Mouse (Mus musculus) central nervous system, embryonic 18 days (tissue): Measurements from ENCODE around the gene Gm49368. TPM values are rescaled to one million over a fixed set of nuclear protein-coding genes. Genes with fewer than 3 reads are reported as not detected.

Source experiments
- polyA plus RNA-seq: library from polyadenylated mRNA; depleted of rRNA; stranded (reverse); fragments of >200 nt; gene quantifications from 2 replicates; pipeline ENCODE4 v1.2.3, GENCODE M21; 2012; rRNA removed

The Gm49368 gene
- polyA plus RNA-seq = not detected in 2 replicates

DNA sequence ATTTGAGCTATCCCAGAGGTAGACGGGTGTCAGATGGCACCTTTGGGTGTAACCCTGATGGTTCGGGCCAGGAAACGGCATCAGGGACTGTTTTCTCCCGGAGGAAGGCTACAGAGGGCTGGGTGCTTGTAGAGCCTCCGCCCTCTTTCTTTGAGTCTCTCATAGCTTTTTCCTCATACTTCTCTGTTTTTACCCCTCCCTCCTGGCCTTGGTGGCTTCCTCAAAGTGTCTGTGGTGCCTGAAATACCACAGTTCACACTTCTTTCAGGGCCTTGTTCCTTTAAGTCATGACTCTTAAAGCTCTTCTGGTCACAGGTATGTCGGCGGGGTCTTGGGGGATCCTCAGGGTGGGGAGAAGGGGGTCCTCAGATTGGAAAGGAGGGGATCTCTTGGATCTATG lies at the start of gene Gm49368, which contains the start of gene Itgam:
Gene Gm49368, plus strand, starts transcription at position 228 of the 400 bp plus-strand sequence.
Gene Itgam, plus strand, starts transcription at position 185 of the 400 bp plus-strand sequence.

DNA sequence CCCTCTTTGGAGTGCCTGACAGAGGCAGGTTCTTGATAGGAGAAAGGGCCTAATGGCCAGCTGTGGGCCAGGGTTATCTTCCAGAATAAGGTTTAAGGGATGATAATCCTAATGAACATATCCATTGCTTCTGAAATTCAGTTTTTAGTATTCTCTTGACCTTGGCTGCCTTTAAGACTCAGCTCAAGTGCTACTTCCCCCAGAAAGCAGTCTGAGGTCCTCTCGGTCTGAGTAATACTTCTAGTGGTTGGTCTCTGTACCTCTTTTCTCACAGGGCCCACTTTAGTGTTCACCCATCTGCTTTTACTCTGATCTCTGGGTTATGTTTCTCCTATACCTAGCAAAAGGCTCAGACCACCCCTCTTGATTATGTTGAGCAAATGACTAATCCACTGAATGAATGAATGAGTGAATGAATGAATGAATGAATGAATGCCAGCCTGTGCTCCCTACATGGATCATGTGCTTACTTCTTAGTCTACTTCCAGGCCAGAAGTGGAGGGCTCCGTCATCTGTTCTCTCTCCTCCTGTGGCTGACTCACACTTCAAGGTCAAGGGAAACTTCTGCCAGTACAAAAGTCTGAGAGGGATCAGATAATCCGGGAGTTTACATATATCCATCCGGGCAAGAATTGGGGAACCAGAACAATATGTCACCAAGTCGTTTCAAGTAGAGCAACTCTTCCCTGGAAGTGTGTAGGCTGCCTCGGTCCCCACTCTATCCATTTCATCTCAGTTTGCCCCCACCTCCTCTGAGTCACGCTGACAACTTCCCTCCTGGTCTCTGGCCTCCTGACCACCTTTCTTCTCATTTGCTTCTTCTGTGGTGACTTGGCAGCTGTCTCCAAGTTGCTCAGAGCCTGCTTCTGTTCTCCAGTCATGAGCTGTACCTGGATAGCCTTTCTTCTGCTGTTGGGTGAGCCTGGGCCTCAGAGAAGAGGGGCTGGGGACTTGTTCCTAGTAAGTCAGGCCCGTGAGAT lies 66.5 kb downstream of the Gm49368 start, which contains the start of gene Itgax:
Gene Itgax, plus strand, starts transcription at position 807 of the 980 bp plus-strand sequence.

DNA sequence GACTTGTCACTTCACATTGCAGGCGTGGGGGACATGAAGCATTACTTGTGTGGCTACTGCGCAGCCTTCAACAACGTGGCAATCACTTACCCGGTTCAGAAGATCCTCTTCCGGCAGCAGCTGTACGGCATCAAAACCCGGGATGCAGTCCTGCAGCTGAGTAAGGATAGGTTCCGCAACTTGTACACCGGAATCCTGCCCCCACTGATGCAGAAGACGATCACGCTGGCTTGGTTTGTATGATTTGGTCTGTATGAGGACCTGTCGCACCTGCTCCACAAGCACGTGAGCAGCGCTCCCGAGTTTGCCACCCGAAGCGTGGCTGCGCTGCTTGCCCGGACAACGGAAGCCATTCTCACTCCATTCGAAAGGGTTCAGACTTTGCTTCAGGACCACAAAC lies 91.6 kb downstream of the Gm49368 start, which contains the start of gene Itgad:
Gene Itgad, plus strand, starts transcription at position 301 of the 400 bp plus-strand sequence.

Other genes starting within 250 kb of the Gm49368 start
- gene Stx4a, start 238.4 kb upstream of the Gm49368 start, polyA plus RNA-seq = 43.4 and 52.4 TPM in 2 replicates
- 104 and 129 TPM in 2 replicates for gene Stx1b, start 238.1 kb upstream of the Gm49368 start, polyA plus RNA-seq
- gene Zfp646, start 186.5 kb upstream of the Gm49368 start, polyA plus RNA-seq = 16.3 and 17.3 TPM in 2 replicates
- gene Zfp668, start 185.9 kb upstream of the Gm49368 start, polyA plus RNA-seq = 14.1 and 18.4 TPM in 2 replicates
- 2.9 and 3.0 TPM in 2 replicates for gene Prss53, start 171.7 kb upstream of the Gm49368 start, polyA plus RNA-seq
- gene Gm21974, start 167.2 kb upstream of the Gm49368 start, polyA plus RNA-seq = not detected in 2 replicates
- gene Vkorc1, start 167.1 kb upstream of the Gm49368 start, polyA plus RNA-seq = 68.8 and 78.8 TPM in 2 replicates
- gene Bckdk, start 158.6 kb upstream of the Gm49368 start, polyA plus RNA-seq = 44.6 and 48.7 TPM in 2 replicates
- gene Kat8, start 150.2 kb upstream of the Gm49368 start, polyA plus RNA-seq = 48.7 and 49.7 TPM in 2 replicates
- gene Prss8, start 132.6 kb upstream of the Gm49368 start, polyA plus RNA-seq = 0.57 and 1.2 TPM in 2 replicates
- 14.2 and 14.7 TPM in 2 replicates for gene Prss36, start 116.0 kb upstream of the Gm49368 start, polyA plus RNA-seq
- gene Fus, start 95.2 kb upstream of the Gm49368 start, polyA plus RNA-seq = 556 and 596 TPM in 2 replicates
- gene Pycard, start 68.8 kb upstream of the Gm49368 start, polyA plus RNA-seq = 4.5 and 7.3 TPM in 2 replicates
- 0.53 and 3.0 TPM in 2 replicates for gene Trim72, start 58.7 kb upstream of the Gm49368 start, polyA plus RNA-seq
- 1.1 and 1.7 TPM in 2 replicates for gene Itgam, start within 50 bp of the Gm49368 start, polyA plus RNA-seq
- gene Itgax, start 66.9 kb downstream of the Gm49368 start, polyA plus RNA-seq = 0.09 and 0.10 TPM in 2 replicates
- 0.13 and 0.20 TPM in 2 replicates for gene Itgad, start 91.7 kb downstream of the Gm49368 start, polyA plus RNA-seq
- gene Cox6a2, start 143.7 kb downstream of the Gm49368 start, polyA plus RNA-seq = 0.83 and 11.2 TPM in 2 replicates
- 10.1 and 10.3 TPM in 2 replicates for gene Armc5, start 174.7 kb downstream of the Gm49368 start, polyA plus RNA-seq
- gene 9130023H24Rik, start 175.3 kb downstream of the Gm49368 start, polyA plus RNA-seq = 2.5 and 2.6 TPM in 2 replicates
- 12.3 and 12.9 TPM in 2 replicates for gene Tgfb1i1, start 184.1 kb downstream of the Gm49368 start, polyA plus RNA-seq
- 0.06 and 0.12 TPM in 2 replicates for gene Slc5a2, start 203.0 kb downstream of the Gm49368 start, polyA plus RNA-seq
- 24.4 and 26.5 TPM in 2 replicates for gene BC017158, start 235.5 kb downstream of the Gm49368 start, polyA plus RNA-seq